Mouse (Mus musculus) heart, postnatal 0 days (tissue): ENCODE measurements around the gene Ntn5.

ENCODE experiments used
- CTCF ChIP-seq: IDR thresholded peaks from 2 replicates; pipeline ENCODE4 v1.5.1; 2016; ENCODE audit warnings: antibody characterized with exemption, control low read depth, low read depth
- EP300 ChIP-seq: IDR thresholded peaks from 2 replicates; pipeline ENCODE4 v1.6.1; 2016; ENCODE audit warnings: antibody characterized with exemption, low read depth

DNA sequence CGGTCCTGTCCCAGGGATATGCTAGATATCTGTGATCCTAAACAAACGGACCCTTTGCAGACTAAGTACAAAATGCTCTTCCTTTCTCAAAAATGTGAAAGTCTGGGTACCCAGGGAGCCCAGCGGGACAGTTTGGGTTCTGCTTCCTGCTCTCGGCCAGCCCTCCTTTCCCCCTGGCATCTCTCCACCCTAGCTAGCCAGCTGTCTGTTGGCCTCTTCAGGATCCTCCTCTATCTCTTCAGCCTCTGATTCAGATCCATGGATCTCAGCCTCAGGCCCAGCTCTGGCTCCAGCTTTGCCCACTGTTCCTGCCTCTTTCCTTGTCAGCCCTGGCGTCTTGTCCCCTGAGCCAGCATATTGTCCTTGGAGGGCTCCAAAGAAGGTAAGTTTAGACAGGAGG lies 41.7 kb upstream of the Ntn5 start:
- TF ChIP-seq CTCF (no peak), EP300 (no peak)
